Mouse (Mus musculus): ENCODE measurements at regions not wholly inside any gene's neighbourhood (a gene's known extent, or its start where the extent isn't known, plus 50 kb on each side); places are given as distances from the start of the nearest gene placed in this dataset.

- no peak for DNase-seq (ENCODE audit: low spot score)
Observed at GRCm38 (mm10) chr13:118849541-118849940, 179.9 kb downstream of the Fgf10 start.

GRCm38 (mm10) chr13:118850708-118851107 is 181.1 kb downstream of the Fgf10 start:
- no peak for DNase-seq (ENCODE audit: low spot score)

DNA sequence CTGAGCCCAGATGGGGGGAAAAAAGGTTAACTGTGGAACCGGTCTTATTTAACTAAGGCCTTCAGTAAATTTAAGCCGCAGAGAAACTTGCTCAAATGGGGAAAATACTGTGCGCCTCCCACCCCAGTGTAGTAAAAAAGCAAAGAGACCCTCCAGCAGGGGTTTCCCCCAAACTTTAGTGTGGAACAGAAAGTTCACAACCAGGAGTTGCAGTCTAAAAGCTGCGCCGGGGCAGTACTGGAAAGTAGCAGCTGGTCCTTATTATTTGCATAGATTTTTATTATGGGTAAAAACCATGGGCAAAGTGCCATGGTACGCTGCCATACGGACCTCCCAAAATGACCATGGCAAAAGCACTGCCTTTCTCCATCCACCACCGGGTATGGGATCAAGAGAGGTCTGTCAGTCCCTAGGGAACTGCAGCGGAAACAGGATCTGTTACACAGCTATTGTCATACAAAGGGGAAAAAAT is 216.8 kb downstream of the Fgf10 start:
- DNase-seq (ENCODE audit: low spot score), result no peak

DNA sequence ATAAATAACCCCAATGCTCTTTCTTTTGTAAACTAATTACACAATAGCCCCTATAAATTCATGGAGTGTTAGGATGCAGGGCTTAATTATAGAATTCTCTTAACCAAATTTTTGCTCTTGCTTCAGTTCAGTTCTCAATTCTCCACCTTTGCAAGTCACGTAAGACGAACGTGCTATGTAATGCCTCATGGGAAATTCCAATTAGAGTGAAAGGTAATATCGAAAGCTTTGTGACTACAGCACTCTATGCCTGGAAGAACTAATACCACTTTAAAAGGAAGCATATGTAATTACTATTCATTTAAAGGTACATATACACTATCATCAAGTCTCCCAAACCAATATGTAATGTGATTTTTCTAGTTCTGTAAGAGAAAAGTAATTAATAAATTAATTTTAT is 225.5 kb downstream of the Fgf10 start:
- no peak for DNase-seq (ENCODE audit: low spot score)

GRCm38 (mm10) chr13:118901950-118902349 is 232.4 kb downstream of the Fgf10 start:
- no peak for DNase-seq (ENCODE audit: low spot score)

DNA sequence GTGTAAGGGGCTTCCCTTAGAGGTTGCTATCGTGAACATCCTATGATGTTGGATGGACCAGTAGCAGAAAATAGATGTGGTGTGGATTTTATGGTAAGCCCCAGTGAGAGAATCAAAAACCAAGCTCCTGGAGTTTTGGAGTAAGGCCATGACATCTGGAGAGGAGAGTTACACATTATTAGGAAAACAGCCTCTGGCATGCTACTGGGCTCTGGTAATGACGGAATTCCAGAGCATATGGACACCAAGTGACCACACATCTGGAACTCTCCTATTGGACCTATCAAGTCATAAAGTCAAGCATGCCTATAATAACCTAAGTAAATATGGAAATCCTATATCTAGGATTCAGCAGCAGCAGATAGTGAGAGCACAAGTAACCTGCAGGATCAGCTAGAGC is 240.8 kb downstream of the Fgf10 start:
- DNase-seq (ENCODE audit: low spot score), result no peak

GRCm38 (mm10) chr13:118940786-118941185 is 271.2 kb downstream of the Fgf10 start:
- DNase-seq (ENCODE audit: low spot score), result no peak

GRCm38 (mm10) chr13:118966120-118966676 is 296.6 kb downstream of the Fgf10 start:
- DNase-seq (ENCODE audit: low spot score), result no peak

DNA sequence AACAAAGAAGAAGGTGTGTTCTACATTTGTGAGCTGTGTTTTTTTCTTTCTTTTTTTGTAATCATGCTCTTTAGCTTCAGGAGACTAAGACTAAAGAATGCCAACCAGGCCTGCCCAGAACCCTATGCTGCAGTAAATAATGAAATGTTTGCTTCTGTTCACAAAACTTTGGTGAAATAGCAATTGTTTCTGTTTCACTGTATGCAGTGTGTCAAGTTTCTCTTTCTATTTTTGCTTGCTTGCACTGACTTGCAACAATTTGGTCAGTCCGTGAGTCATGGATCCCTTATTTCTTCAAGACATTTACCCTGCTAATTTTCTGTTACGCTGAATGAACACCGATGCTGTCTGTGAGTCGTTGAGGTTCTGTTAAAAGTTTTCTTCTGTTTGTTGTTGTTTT is 298.1 kb downstream of the Fgf10 start:
- DNase-seq (ENCODE audit: low spot score), result no peak

DNA sequence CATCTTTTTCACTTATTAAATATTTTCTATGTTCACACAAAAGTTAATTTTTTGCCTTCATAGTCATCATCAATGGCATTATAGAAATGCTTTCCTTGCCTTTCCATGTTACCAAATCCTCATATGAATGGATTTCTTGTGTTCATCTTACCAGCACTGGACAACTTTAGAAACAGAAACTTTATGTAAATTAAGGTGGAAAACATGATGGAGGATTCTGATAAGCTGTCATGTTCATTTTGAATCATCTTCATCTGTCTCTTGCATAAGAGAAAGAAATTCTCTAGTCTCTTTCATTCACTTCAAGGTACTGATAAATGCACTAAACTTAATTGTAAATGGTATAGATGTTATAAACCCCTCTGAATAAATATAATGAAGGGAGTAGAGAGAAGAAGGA is 305.4 kb downstream of the Fgf10 start:
- no peak for DNase-seq (ENCODE audit: low spot score)

GRCm38 (mm10) chr13:118975519-118975918 is 305.9 kb downstream of the Fgf10 start:
- no peak for DNase-seq (ENCODE audit: low spot score)

- DNase-seq (ENCODE audit: low spot score), result no peak
Observed at GRCm38 (mm10) chr13:118979505-118979904, 309.9 kb downstream of the Fgf10 start.

- no peak for DNase-seq (ENCODE audit: low spot score)
Observed at GRCm38 (mm10) chr13:118981196-118981810, 311.7 kb downstream of the Fgf10 start.

DNA sequence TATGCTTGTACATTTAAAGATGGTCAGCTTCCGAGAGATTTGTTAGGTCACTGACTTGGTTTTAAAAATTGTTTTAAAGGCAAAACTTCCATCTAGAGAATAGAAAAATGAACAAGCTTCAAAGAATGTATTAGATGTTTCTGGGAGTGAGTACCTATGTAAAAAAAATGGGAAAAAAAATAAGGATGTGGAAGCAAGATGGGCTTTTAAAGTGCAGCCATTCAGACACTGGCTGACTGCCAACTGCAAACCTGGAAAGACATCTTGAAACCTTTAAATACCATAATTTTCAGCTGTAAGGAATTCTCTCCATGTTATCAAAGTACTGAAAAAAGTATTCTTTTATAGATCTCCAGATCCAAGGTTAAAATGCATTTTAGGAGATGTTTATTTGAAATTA is 315.7 kb downstream of the Fgf10 start:
- DNase-seq (ENCODE audit: low spot score), result no peak

GRCm38 (mm10) chr13:119025305-119025975 is 355.8 kb downstream of the Fgf10 start:
- DNase-seq (ENCODE audit: low spot score), result no peak

- DNase-seq (ENCODE audit: low spot score), result no peak
Observed at GRCm38 (mm10) chr13:119039616-119040015, 370.0 kb downstream of the Fgf10 start.

- DNase-seq (ENCODE audit: low spot score), result no peak
Observed at GRCm38 (mm10) chr13:119045112-119045511, 375.5 kb downstream of the Fgf10 start.

DNA sequence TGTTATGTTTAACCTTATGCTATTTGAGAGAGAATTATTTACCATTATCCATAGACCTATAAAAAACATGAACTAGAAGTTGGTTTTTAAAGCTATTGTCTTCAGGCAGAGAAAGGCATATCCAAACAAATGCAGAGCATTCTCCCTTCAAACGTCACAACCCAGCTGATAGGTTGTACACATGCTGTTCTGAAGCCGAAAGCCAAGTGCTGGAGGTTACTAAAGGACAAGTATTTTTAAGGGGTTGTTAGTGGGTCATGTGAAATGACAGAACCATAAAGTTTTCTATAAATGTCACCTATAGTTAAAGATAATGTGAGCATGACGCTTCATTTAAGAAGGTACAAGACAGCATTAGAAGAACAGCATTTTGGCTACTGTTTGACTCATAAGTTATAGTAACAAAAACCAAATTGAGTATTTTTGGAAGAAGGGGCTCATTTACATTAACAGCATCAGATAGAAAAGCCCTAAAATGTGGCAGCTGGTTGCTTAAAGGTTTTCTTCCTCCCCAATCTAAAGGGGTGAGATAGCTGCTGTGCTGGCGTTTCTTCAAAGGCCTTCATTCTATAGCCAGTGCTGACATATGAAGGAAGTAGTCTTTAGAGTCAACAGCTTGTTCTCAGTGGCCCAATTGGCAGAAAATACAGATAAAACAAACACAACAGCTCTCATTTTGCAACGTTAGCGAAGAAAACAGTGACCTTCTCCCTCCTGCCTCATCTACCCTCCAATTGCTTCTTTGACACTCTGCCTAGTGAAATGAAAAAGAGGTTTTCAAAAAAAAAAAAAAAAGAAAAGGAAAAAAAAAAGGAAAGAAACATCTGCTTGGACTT is 359.4 kb upstream of the Paip1 start:
- no peak for DNase-seq (ENCODE audit: low spot score)

GRCm38 (mm10) chr13:119069581-119069936 is 358.8 kb upstream of the Paip1 start:
- DNase-seq (ENCODE audit: low spot score), result no peak

- no peak for DNase-seq (ENCODE audit: low spot score)
Observed at GRCm38 (mm10) chr13:119079243-119079642, 349.2 kb upstream of the Paip1 start.

DNA sequence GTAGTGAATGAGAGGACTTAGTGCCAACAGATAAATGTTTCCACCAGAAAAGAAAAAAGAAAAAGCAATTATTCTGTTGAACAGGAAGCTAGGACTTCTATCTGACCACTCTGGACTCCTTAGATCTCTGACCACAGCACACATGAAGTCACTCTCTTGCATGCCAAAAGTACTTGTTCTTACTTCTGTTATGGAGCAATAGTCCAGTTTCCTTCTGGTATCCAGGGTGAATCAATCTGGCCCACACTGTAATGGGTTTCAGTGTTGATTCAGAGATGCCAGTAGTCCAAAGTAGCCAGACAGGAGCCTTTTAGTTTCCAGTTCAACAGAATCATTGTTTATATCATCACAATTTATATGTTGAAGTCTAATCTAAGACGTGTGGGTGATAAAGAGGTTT is 346.7 kb upstream of the Paip1 start:
- DNase-seq (ENCODE audit: low spot score), result no peak

- DNase-seq (ENCODE audit: low spot score), result no peak
Observed at GRCm38 (mm10) chr13:119117906-119118305, 310.5 kb upstream of the Paip1 start.

- DNase-seq (ENCODE audit: low spot score), result no peak
Observed at GRCm38 (mm10) chr13:119118382-119118781, 310.0 kb upstream of the Paip1 start.

Measured in ovary, adult 18-20 months (tissue).